Mouse (Mus musculus) liver, adult 10 weeks (tissue): ENCODE data around the gene Tada2b. TPM values are rescaled to one million over a fixed set of nuclear protein-coding genes. Genes with fewer than 3 reads are reported as not detected.

Experiments
- polyA plus RNA-seq: library from polyadenylated mRNA; stranded (reverse); fragments of 350-450 nt; fragmentation: Illumina TruSeq; extraction: RNeasy Lipid Tissue Mini Kit (QIAGEN cat#74804); gene quantifications from one replicate; pipeline ENCODE4 v1.2.3, GENCODE M21; 2014; ENCODE audit warnings: low read depth, low replicate concordance

Gene Tada2b
- 12.4 TPM for polyA plus RNA-seq

GRCm38 (mm10) chr5:36484171-36484990, at the start of gene Tada2b, which contains the start of gene Ccdc96:
Gene Tada2b, minus strand, starts transcription at chr5:36484285.
Gene Ccdc96, plus strand, starts transcription at chr5:36484588.

GRCm38 (mm10) chr5:36464709-36465661, 19.1 kb downstream of the Tada2b start, which contains the start of gene Grpel1:
Gene Grpel1, plus strand, starts transcription at chr5:36464998.

Other genes starting within 250 kb of the Tada2b start
- gene Sorcs2, start 86.1 kb downstream of the Tada2b start, polyA plus RNA-seq: not detected
- 26.6 TPM for gene Grpel1, start 19.3 kb downstream of the Tada2b start, polyA plus RNA-seq
- not detected for gene Ccdc96, start 303 bp upstream of the Tada2b start, polyA plus RNA-seq
- 6.7 TPM for gene Tbc1d14, start 109.0 kb upstream of the Tada2b start, polyA plus RNA-seq
- 23.3 TPM for gene D5Ertd579e, start 211.7 kb upstream of the Tada2b start, polyA plus RNA-seq